Mouse (Mus musculus): Measurements from ENCODE around the gene Arl5a.
A peak's percentile ranks its signal among the peaks of the same experiment; 100 is the strongest.

GRCm38 (mm10) chr2:52406480-52406879 is 18.2 kb downstream of the Arl5a start:
- TF ChIP-seq CTCF (IDR thresholded peaks at IDR 0.05 in 2 of 3, conservative IDR thresholded peaks at IDR 0.05 in 1 of 3; ENCODE audit: control insufficient read depth in 1 of 3, insufficient read depth in 1 of 3, low read depth in 2 of 3, low read length in 3 of 3, poor library complexity in 1 of 3, severe bottlenecking in 1 of 3) (peak in 2 of 3 experiments; percentile 39 to 66; a peak in 4 of 6 replicates), EP300 (IDR thresholded peaks at IDR 0.05; ENCODE audit: low read depth in 1 of 2, low read length in 2 of 2) (no peak), SIN3A (IDR thresholded peaks at IDR 0.05; ENCODE audit: low read length) (no peak), HCFC1 (IDR thresholded peaks at IDR 0.05; ENCODE audit: low read depth, low read length) (no peak), MAFK (IDR thresholded peaks at IDR 0.05; ENCODE audit: borderline replicate concordance, low read depth, low read length) (no peak), POLR2A (IDR thresholded peaks at IDR 0.05; ENCODE audit: control insufficient read depth in 1 of 2, insufficient read depth in 1 of 2, low read depth in 1 of 2, low read length in 2 of 2, poor library complexity in 1 of 2) (no peak), MAX (IDR thresholded peaks at IDR 0.05; ENCODE audit: low read length) (no peak), MXI1 (IDR thresholded peaks at IDR 0.05; ENCODE audit: low read depth, low read length) (no peak)

Measured in MEL (cell line).